Mouse (Mus musculus): ENCODE data around the gene Afap1l2.

DNA sequence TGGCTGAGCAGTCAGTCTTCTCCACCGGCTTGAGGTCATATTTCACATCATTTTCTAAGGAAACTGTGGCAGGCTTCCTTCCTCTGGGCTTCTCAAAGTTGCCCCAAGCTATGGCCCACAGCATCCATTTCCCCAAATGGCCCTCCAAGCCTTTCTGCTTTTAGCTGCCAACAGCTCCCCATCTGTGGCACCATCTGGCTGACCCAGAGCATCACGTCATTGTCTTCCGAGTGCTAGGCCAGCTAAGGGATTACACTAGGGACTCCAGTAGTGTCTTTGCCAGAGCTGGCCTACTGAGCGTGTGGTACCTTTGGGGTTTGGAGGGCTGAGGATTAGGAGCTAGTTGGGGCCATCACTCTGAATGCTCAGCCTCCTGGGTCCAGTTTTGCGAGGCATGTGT is 115.4 kb downstream of the Afap1l2 start:
- TF ChIP-seq TAL1 (IDR thresholded peaks at IDR 0.05; ENCODE audit: low read length) (no peak), GATA1 (IDR thresholded peaks at IDR 0.05; ENCODE audit: low read length) (no peak)
